Mouse (Mus musculus) layer of hippocampus, adult 11-12 months (tissue): ENCODE data around the gene Rars.
"Not testable (repeated sequence)": the region's sequence is repeated elsewhere in the genome, so short reads cannot be mapped to it uniquely, and the experiment has no call there.

ENCODE experiments used
- DNase-seq: peaks from one replicate; pipeline ENCODE4 v3.0.0; 2022; ENCODE audit warnings: low spot score

The Rars gene

DNA sequence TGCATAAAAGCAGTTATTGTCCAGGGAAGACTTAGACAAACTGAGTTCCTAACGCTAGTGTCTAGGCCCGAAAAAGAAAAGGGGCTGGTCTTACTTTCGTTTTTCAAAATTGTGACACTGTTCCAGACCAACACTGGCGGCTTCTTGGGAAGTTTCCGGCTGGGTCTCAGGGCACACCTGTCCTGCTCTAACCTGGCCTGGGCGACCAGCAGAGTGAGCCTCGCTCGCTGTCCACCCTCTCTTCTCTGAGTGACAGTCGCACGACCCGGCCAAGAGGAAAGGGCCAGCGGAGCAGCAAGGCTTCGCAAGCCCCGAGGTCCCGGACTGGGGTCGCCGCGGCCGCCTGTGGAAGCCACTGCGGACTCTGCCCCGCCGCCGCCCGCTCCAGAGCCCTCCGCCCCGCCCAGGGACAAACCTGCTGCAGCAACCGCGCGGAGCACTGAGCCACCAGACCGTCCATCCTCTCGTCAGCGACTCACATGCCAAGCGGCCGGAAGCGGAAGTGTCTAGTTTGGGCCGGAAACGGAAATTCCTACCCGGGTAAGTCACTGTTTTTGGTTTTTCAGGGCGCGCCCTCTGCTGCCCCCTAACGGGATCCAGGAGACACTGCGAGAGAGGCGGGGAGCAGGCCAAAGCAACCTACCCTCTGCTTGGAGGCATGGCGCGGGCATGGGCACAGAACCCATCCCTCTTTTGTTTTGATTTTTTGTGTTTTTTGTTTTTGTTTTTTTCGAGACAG is at the start of gene Rars:
TSS of gene Rars (minus strand) at position 485 of the 739 bp plus-strand sequence.
- DNase-seq = peak; percentile 93

DNA sequence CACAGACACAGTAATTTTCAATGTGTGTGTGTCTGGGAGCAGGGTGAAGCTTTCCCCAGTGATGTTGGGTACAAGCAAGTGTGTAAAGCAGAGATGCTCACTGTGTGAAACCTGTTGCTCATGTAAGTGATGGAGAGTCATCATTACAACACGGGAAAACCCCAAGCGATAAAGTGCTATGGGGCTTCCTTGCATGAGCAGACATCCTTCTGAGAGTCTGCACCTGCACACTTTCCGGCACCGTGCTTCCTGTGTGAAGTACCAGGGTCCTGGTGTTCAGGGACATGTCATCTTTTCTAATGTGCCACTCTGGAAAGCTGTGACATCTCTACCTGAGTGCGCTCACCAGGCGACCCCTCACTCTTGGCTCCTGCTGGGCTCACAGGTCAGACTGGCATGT is 48.5 kb upstream of the Rars start:
- no peak for DNase-seq

GRCm38 (mm10) chr11:35878559-35878897 is 44.2 kb upstream of the Rars start:
- no peak for DNase-seq

GRCm38 (mm10) chr11:35877651-35878558 is 43.6 kb upstream of the Rars start:
- DNase-seq = no peak

GRCm38 (mm10) chr11:35873624-35874244 is 39.4 kb upstream of the Rars start:
- DNase-seq = no peak

DNA sequence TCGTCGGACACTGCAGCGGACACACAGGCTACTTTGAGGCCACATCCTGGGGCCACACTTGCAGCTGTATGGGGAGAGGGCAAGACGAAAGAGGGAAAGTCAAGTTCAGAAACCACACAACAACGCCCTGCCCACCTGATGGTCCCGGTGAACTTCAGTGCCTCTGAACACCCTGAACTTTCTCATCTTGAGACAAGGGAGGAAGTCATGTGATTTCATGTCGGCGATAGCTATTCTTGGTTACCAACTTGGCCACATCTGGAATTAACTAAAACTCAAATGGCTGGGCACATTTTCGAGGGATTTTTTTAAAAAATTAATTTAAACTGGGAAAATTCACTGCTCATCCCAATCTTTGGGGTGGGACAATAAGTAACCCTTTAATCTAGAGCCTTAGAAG is 36.7 kb upstream of the Rars start:
- DNase-seq = no peak

DNA sequence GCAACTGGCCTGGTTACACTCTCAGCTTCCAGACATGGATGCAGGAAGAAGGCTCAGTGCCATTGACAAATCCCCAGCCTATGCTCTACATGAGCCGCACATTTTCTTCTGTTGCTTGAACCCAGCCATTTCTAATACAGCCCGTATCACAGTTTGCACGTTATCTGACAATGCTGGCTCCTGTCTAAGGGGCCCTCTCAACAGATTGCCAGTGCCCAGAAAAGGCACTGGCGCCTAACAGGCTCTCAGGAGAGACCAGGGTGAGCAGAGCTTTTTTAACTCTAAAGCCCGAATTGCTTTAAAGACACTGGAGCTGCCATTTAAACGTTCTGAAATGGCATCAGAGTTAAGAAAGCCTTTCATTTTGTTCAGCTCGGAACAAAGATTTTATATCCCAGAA is 31.8 kb upstream of the Rars start:
- no peak for DNase-seq

- DNase-seq = peak; percentile 75
Observed at GRCm38 (mm10) chr11:35864981-35865604, 30.8 kb upstream of the Rars start.

DNA sequence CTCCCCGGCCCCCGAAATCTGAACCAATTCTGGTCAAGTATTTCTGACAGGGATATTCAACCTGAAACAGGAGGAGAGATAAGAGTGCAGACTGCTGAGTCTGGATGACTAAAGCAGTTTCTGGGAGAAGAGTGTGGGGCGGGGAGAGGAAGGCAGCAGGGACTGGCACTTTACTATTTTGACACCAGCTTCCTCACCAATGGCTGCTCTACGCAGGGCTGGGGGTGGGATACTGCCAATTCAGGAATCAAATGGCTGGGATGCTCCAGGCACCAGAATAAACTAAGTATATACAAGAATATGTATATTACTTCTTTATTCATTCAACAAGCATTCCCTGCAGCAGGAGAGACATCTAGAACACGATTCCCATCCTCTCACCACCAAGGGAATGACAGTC is 29.3 kb upstream of the Rars start:
- DNase-seq = no peak

DNA sequence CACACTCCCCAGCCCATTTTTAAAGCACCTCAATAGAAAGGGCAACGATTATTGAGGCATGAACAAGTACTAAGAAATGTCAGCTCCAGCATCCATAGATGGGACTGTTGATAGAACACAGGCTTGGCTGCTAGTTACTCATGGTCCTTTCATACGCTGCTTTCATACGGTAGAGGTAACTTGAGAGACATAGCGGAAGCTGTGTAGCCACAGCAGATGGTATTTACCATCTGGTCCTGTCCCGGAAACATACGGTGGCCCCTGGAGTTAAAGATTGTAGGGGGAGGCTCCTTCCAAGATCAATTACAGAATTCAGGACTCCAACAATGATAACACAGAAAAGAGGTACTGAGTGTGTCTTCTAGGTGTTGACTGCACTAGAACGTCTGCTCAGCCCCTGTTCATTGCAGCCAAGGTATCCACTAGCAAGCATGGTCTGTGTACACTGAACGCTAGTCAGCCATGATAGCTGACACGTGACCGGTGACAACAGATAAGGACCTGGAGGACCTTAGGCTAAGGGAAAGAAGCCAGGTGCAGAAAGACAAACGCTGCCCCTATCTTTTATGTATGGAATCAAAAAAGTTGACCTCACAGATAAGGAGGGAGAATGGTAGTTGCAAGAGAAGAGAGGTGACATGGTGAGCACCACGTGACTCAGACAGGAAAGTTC is 23.2 kb upstream of the Rars start:
- no peak for DNase-seq

DNA sequence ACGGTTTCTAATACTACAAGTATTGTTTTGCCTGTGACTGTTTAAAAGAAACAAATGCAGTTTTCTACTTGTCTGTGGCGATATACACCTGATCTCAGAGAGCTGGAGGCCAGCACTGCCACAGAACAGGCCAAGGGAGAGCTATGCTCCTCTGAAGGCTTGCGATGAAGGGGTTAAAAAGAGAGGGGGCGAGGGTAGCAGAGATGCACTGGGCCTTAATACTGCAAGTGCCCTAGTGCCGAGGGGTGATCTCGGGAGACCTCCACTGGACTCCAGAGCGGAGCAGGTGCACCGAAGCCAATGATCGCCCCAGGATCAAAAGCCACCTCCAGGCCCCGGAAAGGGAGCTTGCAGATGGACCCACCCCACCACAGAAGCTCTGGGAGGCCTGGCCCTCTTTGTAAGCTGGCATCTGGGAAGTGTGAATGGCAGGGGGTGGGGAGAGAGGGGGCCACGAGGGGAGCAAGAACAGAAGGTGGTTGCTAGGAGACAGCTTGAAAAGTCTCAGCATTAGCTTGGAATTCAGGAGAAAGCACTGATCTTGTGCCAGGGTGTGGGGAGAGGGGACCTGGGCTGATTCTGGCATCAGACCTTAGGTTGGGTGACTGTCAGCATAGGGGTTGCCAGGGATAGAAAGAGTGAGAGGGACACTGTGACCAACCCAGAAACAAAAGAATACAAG is 22.2 kb upstream of the Rars start:
- peak; percentile 62 for DNase-seq

- no peak for DNase-seq
Observed at GRCm38 (mm10) chr11:35855567-35855966, 21.3 kb upstream of the Rars start.

DNA sequence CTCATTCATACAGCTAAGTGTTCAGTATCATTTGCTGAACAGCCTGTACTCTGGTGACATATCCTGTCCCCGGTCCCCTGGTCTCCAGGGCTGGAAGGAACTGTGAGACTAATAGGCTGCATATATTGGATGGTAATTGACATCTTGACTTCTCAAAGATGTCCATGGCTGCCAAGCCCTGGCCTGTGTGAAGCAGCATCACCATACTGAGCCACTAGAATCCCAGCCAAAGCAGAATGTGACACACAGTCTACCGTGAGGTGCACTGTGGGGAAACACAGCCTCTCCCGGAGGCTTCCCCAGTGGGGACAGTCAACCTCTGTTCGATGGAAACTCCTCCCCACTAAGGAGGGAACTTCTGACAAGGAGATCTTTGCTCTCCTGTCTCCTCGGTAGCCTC is 20.6 kb upstream of the Rars start:
- DNase-seq = no peak

DNA sequence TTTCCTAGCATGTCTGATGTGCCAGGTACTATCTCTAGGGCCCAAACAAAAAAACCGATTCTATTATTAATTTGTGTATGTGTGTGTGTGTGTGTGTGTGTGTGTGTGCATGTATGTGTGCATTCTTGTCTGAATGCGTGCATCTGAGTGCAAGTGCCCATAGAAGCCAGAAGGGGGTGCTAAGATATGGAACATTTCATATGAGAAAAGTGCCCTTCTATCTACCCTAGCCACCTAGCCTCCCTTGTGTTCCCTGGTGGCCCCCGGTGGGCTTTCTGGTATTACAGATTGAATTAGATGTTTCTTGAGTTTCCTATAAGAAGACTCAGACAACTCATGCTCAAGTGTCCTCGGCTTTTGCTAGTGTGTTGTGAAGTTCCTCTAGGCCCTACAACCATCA is 19.3 kb upstream of the Rars start:
- DNase-seq = no peak

DNA sequence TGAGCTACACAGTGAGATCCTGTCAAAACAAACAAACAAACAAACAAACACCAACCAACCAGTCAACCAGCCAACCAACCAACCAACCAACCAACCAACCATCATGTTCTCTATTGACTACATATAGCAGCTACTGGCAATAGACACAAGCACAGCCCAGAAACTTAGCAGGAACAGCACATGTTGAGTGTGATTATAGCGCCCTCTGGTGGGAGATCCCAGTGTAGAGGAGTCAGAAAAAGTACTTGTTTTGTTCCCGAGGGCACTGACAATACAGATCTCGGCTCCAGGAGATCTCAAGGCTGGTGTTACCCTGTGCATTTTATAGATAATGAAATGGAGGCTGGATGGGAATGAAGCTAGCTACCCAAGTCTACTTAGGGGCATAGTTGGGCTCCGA is 18.4 kb upstream of the Rars start:
- DNase-seq = peak; percentile 68

GRCm38 (mm10) chr11:35844299-35844698 is 10.0 kb upstream of the Rars start:
- no peak for DNase-seq

- not testable (repeated sequence) for DNase-seq
Observed at GRCm38 (mm10) chr11:35842560-35842959, 8.3 kb upstream of the Rars start.

- no peak for DNase-seq
Observed at GRCm38 (mm10) chr11:35841738-35842325, 7.5 kb upstream of the Rars start.

GRCm38 (mm10) chr11:35840806-35841205 is 6.5 kb upstream of the Rars start:
- DNase-seq = not testable (repeated sequence)

DNA sequence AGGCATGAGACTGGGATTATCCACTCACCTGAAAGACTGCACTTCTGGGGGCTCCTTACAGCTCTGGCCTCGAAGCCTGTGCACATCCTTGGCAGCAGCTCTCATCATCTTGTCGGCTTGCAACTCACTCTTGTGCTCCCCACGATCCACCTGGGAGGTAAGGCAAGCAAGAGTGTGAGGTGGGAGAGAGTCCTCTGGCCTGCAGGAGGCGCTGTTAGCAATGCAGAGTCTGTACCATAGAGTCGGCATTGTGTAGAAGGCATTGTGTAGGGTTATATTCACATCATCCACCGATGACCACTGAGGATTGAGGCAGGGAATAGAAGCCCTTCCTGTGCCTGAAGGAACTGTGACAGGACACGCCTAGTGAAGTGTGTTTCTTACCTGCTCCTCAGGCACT is 6.0 kb upstream of the Rars start:
- no peak for DNase-seq
